Mouse (Mus musculus) megakaryocyte, adult 5-6 weeks (primary cell): ENCODE results near the gene Surf4. TPM values are rescaled to one million over a fixed set of nuclear protein-coding genes. Genes with fewer than 3 reads are reported as not detected.

Source experiments
- ATAC-seq: 2 replicates; pipeline ENCODE4 v1.8.0; 2016; ENCODE audit warnings: mild to moderate bottlenecking, inconsistent platforms; ENCODE audit not compliant: poor library complexity, severe bottlenecking
- total RNA-seq, 2 experiments: library from RNA; stranded (forward) in 1 of 2; stranded (reverse) in 1 of 2; fragments of 153-499, 151-499 nt in 1 of 2; fragments of 221-1000, 200-1000 nt in 1 of 2; gene quantifications; 2 replicates each; pipeline versions ENCODE4 v1.2.3 to v1.2.4; 2015 to 2017

Surf4 gene
- total RNA-seq (2015): 95.0 and 100 TPM in 2 replicates
- total RNA-seq (2017): 86.1 and 98.4 TPM in 2 replicates

GRCm38 (mm10) chr2:26933304-26934055 is at the start of gene Surf4, which contains the start of gene Stkld1:
Gene Surf4 (minus strand): TSS chr2:26933928.
Gene Stkld1 (plus strand): TSS chr2:26934047.
- ATAC-seq: peak; percentile 88

- no peak for ATAC-seq
Observed at GRCm38 (mm10) chr2:26980361-26980760, 46.6 kb upstream of the Surf4 start.

- ATAC-seq: peak; percentile 35; the same call in 1 of the 2 replicates
Observed at GRCm38 (mm10) chr2:26973960-26974359, 40.2 kb upstream of the Surf4 start.

DNA sequence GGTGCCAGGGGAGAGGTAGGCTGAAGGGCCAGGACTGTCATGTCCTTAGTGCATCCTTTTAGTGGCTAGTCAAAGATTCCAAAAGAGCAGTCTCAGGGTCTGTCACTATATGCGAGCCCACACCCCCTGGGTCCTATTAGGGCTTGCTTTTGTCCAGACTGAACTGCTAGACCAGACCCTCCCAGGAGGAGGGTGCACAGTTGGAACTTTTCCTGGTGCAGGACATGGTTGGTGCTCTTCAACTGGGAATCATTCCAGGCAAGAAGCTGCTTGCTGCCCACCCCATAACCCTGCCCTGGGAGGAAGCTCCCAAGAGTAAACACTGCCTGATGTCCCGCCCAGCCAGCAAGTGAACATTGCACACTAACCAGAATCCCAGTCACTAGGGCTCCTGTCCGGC is 39.4 kb upstream of the Surf4 start, which contains the start of gene Adamts13:
Adamts13 (plus strand) TSS at position 301 of the 400 bp plus-strand sequence.
- no peak for ATAC-seq

GRCm38 (mm10) chr2:26967262-26967661 is 33.5 kb upstream of the Surf4 start:
- ATAC-seq: no peak

DNA sequence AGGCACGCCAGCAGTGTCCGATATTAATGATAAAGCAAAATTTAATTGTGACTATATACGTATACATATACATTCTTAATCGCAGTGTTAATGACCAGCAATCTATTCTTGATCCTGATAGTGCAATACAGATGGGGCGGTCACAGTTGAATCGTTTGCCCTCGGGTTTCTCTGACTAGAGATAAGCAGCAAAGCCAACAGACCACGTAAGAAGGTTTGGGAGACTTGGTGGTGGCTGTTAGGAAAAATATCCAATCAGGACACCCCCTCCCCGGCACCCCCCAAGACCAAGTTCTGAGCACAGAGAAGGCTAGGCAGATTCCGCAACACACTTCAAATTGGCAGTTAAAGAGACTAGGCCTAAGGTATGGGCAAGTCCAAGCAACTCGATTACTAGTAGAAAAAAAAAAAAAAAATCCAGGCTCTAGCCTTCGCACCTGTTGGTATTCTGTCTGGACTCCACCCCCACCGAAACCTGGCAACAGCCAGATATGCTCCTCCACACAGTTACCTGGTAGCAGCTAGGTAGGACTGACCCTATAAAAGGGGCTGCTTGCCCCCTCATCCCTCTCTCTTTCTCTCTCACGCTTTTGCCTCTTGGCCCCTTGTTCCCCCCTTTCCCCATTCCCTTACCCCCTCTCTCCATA is 31.1 kb upstream of the Surf4 start:
- ATAC-seq: no peak

- ATAC-seq: peak; percentile 95
Observed at GRCm38 (mm10) chr2:26963923-26964723, 30.4 kb upstream of the Surf4 start, which contains the start of gene Rexo4. Gene Rexo4 (minus strand): TSS chr2:26964386.

DNA sequence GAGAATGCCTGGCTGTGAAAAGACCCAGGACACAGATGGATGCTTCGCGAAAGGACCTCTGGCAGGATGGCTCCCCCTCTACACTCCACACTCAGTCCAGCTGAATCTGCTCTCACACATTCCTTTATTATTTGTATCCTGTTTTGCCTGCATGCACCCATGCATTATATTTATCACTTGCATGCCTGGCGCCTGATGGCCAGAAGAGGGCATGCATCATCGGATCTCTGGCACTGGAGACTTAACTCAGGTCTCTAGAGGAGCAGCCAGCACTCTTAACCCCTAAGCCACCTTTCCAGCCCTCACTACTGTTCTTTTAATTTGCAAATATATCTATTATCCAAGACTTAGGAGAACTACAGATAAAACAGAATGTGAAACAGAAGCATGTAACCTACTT is 27.0 kb upstream of the Surf4 start:
- ATAC-seq: no peak

- no peak for ATAC-seq
Observed at GRCm38 (mm10) chr2:26957488-26957859, 23.7 kb upstream of the Surf4 start.

- ATAC-seq: no peak
Observed at GRCm38 (mm10) chr2:26956811-26957487, 23.2 kb upstream of the Surf4 start.

GRCm38 (mm10) chr2:26954735-26955395 is 21.1 kb upstream of the Surf4 start:
- no peak for ATAC-seq

- ATAC-seq: no peak
Observed at GRCm38 (mm10) chr2:26952866-26953265, 19.1 kb upstream of the Surf4 start.

DNA sequence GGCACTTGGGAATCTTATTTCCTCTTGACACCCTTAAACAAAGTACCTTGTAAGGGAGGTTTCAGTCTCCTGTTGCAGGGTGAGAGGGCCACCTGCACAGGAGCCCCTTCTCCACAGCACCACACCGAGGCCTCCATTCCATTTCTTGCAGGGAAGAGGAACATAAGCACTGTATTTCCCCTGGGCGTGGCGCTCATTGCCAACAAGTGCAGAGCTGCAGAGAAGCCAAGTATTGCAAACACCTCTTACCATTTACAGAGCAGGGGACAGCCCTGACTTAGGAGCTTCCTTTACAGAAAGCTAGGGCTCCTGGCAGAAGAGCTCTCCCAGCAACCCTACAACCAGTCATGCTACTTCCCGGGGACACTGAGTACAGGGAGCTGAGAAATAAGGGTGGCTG is 18.5 kb upstream of the Surf4 start:
- ATAC-seq: peak; percentile 56; the same call in 1 of the 2 replicates

GRCm38 (mm10) chr2:26951346-26951905 is 17.7 kb upstream of the Surf4 start:
- ATAC-seq: no peak

DNA sequence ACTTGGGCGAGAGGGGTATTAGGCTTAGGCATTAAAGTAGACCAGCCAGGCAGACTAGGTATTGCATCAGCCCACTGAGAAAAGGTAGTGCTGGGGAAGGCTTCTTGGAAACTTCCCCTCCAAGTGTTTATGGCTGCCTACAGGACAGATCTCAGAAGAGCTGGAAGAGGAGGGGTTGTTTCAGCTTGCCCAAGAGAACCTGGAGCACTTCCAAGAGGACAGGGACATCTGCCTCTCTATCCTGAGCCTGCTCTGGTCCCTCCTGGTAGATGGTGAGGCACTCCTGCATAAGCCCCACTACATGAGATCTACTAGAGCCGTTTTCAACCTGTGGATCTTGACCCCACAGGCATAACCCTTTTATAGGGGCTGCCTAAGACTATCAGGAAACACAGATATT is 16.7 kb upstream of the Surf4 start:
- ATAC-seq: no peak

DNA sequence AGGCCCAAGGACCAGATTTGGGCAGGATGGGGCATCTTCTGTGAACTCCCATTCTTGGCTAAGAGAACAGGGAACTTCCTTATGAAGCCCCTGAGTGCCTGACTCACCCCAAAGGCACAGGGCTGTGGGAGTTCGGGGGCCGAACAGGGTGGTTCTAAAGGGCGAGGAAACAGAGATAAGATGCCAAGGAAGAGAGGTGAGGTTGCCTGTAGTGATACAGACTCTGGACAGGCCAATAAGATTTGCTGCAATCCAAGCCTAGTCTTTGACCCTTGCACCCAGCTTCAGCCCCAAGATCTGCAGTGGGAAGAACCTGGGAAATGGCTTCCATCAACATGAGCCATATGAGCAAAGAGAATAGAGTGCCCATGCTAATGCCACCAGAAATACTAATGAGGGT is 9.5 kb upstream of the Surf4 start:
- ATAC-seq: no peak

DNA sequence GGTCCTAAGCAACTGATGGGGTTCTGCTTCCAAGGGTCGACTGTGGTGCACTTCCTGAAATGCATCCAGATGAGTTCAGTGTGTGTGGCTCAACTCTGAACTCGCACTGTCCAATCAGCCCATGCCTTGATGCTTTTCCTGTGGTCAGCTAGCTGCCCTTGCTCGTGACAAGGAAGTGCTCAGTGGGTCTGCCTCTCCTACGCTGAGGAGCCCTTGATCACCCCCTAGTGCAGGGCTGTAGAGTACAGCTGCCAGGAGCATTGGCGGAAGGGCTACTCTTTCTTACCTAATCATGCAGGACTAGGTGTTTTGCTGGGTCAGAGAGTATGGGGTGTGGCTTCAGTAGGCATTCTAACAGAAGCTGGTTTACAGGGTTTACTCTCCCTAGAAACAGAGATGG is 7.8 kb upstream of the Surf4 start:
- ATAC-seq: peak; percentile 99

DNA sequence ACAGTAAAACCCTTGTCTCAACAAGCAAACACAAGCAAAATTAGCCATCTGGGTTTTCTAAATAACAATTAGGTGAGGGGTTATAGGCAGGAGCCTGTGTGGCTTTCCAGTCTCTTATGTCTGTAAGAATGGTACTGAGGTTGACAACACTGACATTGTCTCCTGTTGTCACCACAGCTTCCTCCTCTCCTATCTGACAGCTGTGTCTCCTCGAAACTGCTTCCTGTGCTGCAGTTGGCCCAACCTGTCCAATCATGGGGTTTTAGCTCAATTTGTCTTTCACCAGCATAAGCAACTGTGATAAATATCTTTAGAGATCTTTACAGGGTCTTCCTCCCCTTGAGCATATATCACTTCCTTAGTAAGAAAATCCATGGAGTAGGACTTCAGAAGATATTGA is 2.7 kb upstream of the Surf4 start:
- ATAC-seq: no peak

DNA sequence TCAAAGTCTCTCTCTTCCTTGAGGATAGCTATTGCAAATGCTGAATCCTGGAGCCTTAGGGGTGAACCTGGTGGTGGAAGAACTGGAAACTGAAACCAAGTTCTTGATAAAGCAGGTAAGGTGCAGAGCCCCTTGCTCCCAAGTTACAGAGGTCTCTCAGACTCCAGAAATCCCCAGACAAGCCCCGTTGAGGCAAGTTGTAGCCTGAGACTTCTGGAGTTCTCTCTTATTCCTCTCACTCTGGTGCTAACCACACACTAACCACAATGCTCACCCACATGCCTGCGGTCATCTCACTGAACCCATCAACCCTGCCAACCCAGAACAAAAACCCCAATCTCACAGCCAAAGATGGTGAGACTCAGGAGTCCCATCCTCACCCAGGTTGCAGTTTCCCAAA is 1.6 kb upstream of the Surf4 start:
- no peak for ATAC-seq
